ENCODE assay signal across 13 mouse cellular contexts in the genomic region with DNA sequence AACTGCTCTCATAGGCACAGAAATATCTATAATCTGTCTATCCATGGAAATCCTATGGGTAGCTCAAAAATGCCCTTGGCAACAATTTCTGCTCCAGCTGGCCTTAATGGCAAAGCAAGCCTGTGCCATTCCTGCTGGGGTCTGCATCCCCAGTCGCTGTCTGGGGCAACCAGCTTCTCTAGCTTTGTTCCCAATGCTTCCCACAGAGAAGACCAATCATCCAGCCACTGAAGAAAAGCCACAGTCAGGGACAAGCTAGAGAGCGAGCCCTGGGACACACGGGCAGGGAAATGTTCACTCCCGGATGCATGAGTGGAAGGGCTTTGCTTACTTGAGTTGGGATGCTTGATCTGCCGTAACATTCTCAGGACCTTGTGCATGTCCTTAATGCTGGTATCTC.
"Had no signal": no experiment of that assay in that cellular context is flagged by ENCODE, and none has a peak within 500 bp of the region (broad histone marks: within the 10 kb centered on the region; RNA-seq: fewer than 3 reads in every experiment).

No protein-coding gene starts in this region.

- H3K9ac ChIP-seq: kidney, embryonic 15.5 days; limb, embryonic 15.5 days; liver, embryonic 15.5 days; lung, embryonic 14.5 days; midbrain, embryonic 12.5 days; neural tube, embryonic 15.5 days had no signal

- DNase-seq: kidney, adult 2 months; kidney, postnatal 14 days; lung, embryonic 14.5 days; lung, postnatal 10 days; right cerebral cortex, adult 18-20 months; right cerebral cortex, postnatal 25 days; thymus, postnatal 36 days had no signal

- H3K27ac ChIP-seq: kidney, embryonic 15.5 days; limb, embryonic 15.5 days; liver, embryonic 15.5 days; midbrain, embryonic 12.5 days; neural tube, embryonic 15.5 days had no signal

- H3K4me3 ChIP-seq: kidney, embryonic 15.5 days; limb, embryonic 15.5 days; liver, embryonic 15.5 days; midbrain, embryonic 12.5 days; myocyte; neural tube, embryonic 15.5 days had no signal

- H3K27me3 ChIP-seq: kidney, embryonic 15.5 days; limb, embryonic 15.5 days; liver, embryonic 15.5 days; midbrain, embryonic 12.5 days; neural tube, embryonic 15.5 days had no signal

- H3K4me2 ChIP-seq: kidney, embryonic 15.5 days; limb, embryonic 15.5 days; liver, embryonic 15.5 days; lung, embryonic 14.5 days; midbrain, embryonic 12.5 days; neural tube, embryonic 15.5 days had no signal

- H3K4me1 ChIP-seq: midbrain, embryonic 12.5 days had no signal

- H3K9me3 ChIP-seq: kidney, embryonic 15.5 days; limb, embryonic 15.5 days; liver, embryonic 15.5 days; neural tube, embryonic 15.5 days had no signal
